ENCODE assay signal across 32 mouse cellular contexts in the genomic region with DNA sequence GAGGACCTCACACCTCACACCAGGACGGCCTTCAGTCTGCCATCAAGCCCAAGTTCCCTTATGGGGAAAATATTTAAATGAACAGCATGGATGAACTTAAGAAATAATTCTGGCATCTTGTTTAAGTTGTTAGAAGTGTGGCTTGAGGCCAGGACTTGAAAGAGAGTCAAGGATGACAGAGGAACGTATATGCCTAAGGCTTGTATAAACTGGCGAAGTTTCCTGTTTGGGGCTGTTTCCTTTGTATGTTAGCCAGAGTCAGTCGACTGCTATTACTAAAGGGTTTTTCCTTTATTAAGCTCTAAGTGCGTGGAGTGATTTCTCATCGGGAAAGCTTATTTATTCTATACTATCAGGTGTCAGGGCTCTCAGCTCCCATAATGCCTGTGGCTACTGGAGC. TPM values are rescaled to one million over a fixed set of nuclear protein-coding genes. Genes with fewer than 3 reads are reported as not detected.
DNase-seq lines count a peak whose midpoint lies in the region; ATAC-seq and TF ChIP-seq lines count a peak whose summit lies in the region.
"Had no signal": no experiment of that assay in that cellular context is flagged by ENCODE, and none has a peak within 500 bp of the region (broad histone marks: within the 10 kb centered on the region; RNA-seq: fewer than 3 reads in every experiment).

No protein-coding gene starts in this region.

- no peak overlapping the region for H3K4me2 ChIP-seq in lung, embryonic 14.5 days
- no peak overlapping the region for H3K4me2 ChIP-seq in lung, postnatal 0 days (replicated peaks; ENCODE audit: low read depth, low read length)
- H3K4me2 ChIP-seq in stomach, postnatal 0 days (replicated peaks; ENCODE audit: low read depth): no peak overlapping the region
- H3K4me2 ChIP-seq: embryonic facial prominence, embryonic 15.5 days; forebrain, embryonic 12.5 days; heart, embryonic 12.5 days; heart, embryonic 15.5 days; hindbrain, embryonic 13.5 days; intestine, embryonic 15.5 days had no signal

- no peak for TF ChIP-seq EP300 in lung, postnatal 0 days (IDR thresholded peaks at IDR 0.05)
- no peak for TF ChIP-seq EP300 in stomach, postnatal 0 days (optimal IDR thresholded peaks at IDR 0.05)

- H3K4me1 ChIP-seq in lung, embryonic 14.5 days (ENCODE audit: insufficient read depth): peaks cover 11% of the 10 kb centered on the region; the same call in 1 of the 2 replicates
- H3K4me1 ChIP-seq in lung, postnatal 0 days (ENCODE audit: insufficient read depth, low read depth, low read length): peaks cover 5% of the 10 kb centered on the region; the same call in 1 of the 2 replicates
- H3K4me1 ChIP-seq in stomach, postnatal 0 days (replicated peaks; ENCODE audit: control insufficient read depth, insufficient read depth): peaks cover 2% of the 10 kb centered on the region; the same call in 1 of the 2 replicates

- no peaks in the 10 kb centered on the region for H3K9me3 ChIP-seq in lung, embryonic 14.5 days (ENCODE audit: low read depth, low read length)
- H3K9me3 ChIP-seq in lung, postnatal 0 days (ENCODE audit: low read length): no peaks in the 10 kb centered on the region
- H3K9me3 ChIP-seq in stomach, postnatal 0 days (ENCODE audit: control insufficient read depth, low read length): no peaks in the 10 kb centered on the region
- H3K9me3 ChIP-seq: embryonic facial prominence, embryonic 15.5 days; forebrain, embryonic 12.5 days; heart, embryonic 12.5 days; heart, embryonic 15.5 days; hindbrain, embryonic 10.5 days; hindbrain, embryonic 13.5 days; intestine, embryonic 15.5 days had no signal

- no peaks in the 10 kb centered on the region for H3K27me3 ChIP-seq in lung, embryonic 14.5 days (ENCODE audit: insufficient read depth, low read length)
- no peaks in the 10 kb centered on the region for H3K27me3 ChIP-seq in lung, postnatal 0 days (replicated peaks; ENCODE audit: insufficient read depth, low read length)
- H3K27me3 ChIP-seq in stomach, postnatal 0 days (ENCODE audit: control insufficient read depth, insufficient read depth, low read length): no peaks in the 10 kb centered on the region
- H3K27me3 ChIP-seq: embryonic facial prominence, embryonic 15.5 days; heart, embryonic 15.5 days; hindbrain, embryonic 13.5 days; intestine, embryonic 15.5 days; Patski had no signal

- no peaks in the 10 kb centered on the region for H3K36me3 ChIP-seq in lung, embryonic 14.5 days (ENCODE audit: insufficient read depth)
- H3K36me3 ChIP-seq in lung, postnatal 0 days (ENCODE audit: insufficient read depth, low read length): no peaks in the 10 kb centered on the region
- no peaks in the 10 kb centered on the region for H3K36me3 ChIP-seq in stomach, postnatal 0 days (ENCODE audit: control insufficient read depth, insufficient read depth, low read length)
- H3K36me3 ChIP-seq: embryonic facial prominence, embryonic 15.5 days; forebrain, embryonic 12.5 days; heart, embryonic 12.5 days; heart, embryonic 15.5 days; hindbrain, embryonic 10.5 days; hindbrain, embryonic 13.5 days; intestine, embryonic 15.5 days had no signal

- DNase-seq in lung, embryonic 14.5 days: peak; percentile 82
- no peak for DNase-seq in lung, postnatal 14 days
- peak; percentile 35 for DNase-seq in lung, postnatal 0 days (ENCODE audit: low spot score)
- DNase-seq in lung, postnatal 4 days: no peak
- peak; percentile 74 for DNase-seq in fat pad, adult 2 months (ENCODE audit: extremely low read depth, low read depth, low spot score)
- DNase-seq in stomach, postnatal 0 days (ENCODE audit: low spot score): no peak
- DNase-seq in adrenal gland, adult 8-10 months: no peak
- DNase-seq: adrenal gland, adult 2 months; adrenal gland, postnatal 25 days; cerebellum, adult 11-12 months; cerebellum, adult 8-10 months; cerebellum, postnatal 10 days; cerebellum, postnatal 36 days; embryo, embryonic 11 days; gastrocnemius, adult 2 months; gastrocnemius, postnatal 14 days; heart, adult 18-20 months; heart, postnatal 10 days; heart, postnatal 36 days had no signal

- 21% methylated on average over 6 of the region's 6 CpGs for WGBS in lung, embryonic 14.5 days
- WGBS in lung, postnatal 0 days: 21% methylated on average over 6 of the region's 6 CpGs
- WGBS in stomach, postnatal 0 days: 12% methylated on average over 6 of the region's 6 CpGs

- no peak overlapping the region for H3K9ac ChIP-seq in lung, embryonic 14.5 days
- H3K9ac ChIP-seq in lung, postnatal 0 days (replicated peaks; ENCODE audit: low read depth): no peak overlapping the region
- H3K9ac ChIP-seq in stomach, postnatal 0 days (ENCODE audit: low read length): no peak overlapping the region
- H3K9ac ChIP-seq: embryonic facial prominence, embryonic 15.5 days; forebrain, embryonic 12.5 days; heart, embryonic 12.5 days; heart, embryonic 15.5 days; hindbrain, embryonic 13.5 days; intestine, embryonic 15.5 days had no signal

- no peak for TF ChIP-seq CTCF in lung, embryonic 14.5 days (IDR thresholded peaks at IDR 0.05; ENCODE audit: low read depth)
- no peak for TF ChIP-seq CTCF in lung, postnatal 0 days (IDR thresholded peaks at IDR 0.05)
- no peak for TF ChIP-seq CTCF in stomach, postnatal 0 days (IDR thresholded peaks at IDR 0.05; ENCODE audit: low read depth)

- no peak for ATAC-seq in lung, embryonic 14.5 days (ENCODE audit: insufficient read depth)
- ATAC-seq in lung, postnatal 0 days: no peak
- no peak for ATAC-seq in stomach, postnatal 0 days (ENCODE audit: low FRiP score, low TSS enrichment)
- ATAC-seq: CD4-positive, CD25-positive, alpha-beta regulatory T cell, adult 4 months; forebrain, embryonic 16.5 days; hindbrain, embryonic 16.5 days; intestine, embryonic 15.5 days; Patski had no signal

- H3K27ac ChIP-seq in lung, embryonic 14.5 days (ENCODE audit: low read depth): peak overlapping the region; percentile 56; the same call in 1 of the 2 replicates
- peak overlapping the region; percentile 59; the same call in 1 of the 2 replicates for H3K27ac ChIP-seq in lung, postnatal 0 days (ENCODE audit: low read length)
- peak overlapping the region; percentile 18; the same call in 1 of the 2 replicates for H3K27ac ChIP-seq in stomach, postnatal 0 days (replicated peaks)
- H3K27ac ChIP-seq: embryonic facial prominence, embryonic 15.5 days; forebrain, embryonic 12.5 days; gastrocnemius, adult 2 months; heart, embryonic 15.5 days; hindbrain, embryonic 13.5 days; intestine, embryonic 15.5 days had no signal

- H3K4me3 ChIP-seq in lung, embryonic 14.5 days (ENCODE audit: low read depth, low read length): no peak overlapping the region
- H3K4me3 ChIP-seq in lung, postnatal 0 days (ENCODE audit: low read depth, low read length): no peak overlapping the region
- no peak overlapping the region for H3K4me3 ChIP-seq in stomach, postnatal 0 days (ENCODE audit: low read depth, low read length)
- H3K4me3 ChIP-seq: embryonic facial prominence, embryonic 15.5 days; forebrain, embryonic 12.5 days; gastrocnemius, adult 2 months; heart, embryonic 12.5 days; heart, embryonic 15.5 days; hindbrain, embryonic 10.5 days; hindbrain, embryonic 13.5 days; intestine, embryonic 15.5 days had no signal

RNA-seq across cellular contexts. Expression of a gene that starts 4.8 kb away (rescaled TPM):
- polyA plus RNA-seq in lung, embryonic 14.5 days (2014; fragmentation: Nextera tagmentation; extraction: Ambion mirVana): 11.9 and 14.6 TPM in 2 replicates
- polyA plus RNA-seq in lung, postnatal 0 days (2015; fragmentation: Nextera tagmentation; extraction: Ambion mirVana): 6.7 and 6.9 TPM in 2 replicates
- polyA plus RNA-seq in stomach, postnatal 0 days (2015; fragmentation: Nextera tagmentation; extraction: Ambion mirVana): 10.1 and 10.7 TPM in 2 replicates
- 1 to 10 TPM in 1 of 4 experiments, under 1 TPM in 3; 0.58 to 2.1 (median 0.74) TPM for total RNA-seq in adrenal gland, adult 8-10 months (2022)
- total RNA-seq: MEL had no signal
- polyA plus RNA-seq: CD4-positive, CD25-positive, alpha-beta regulatory T cell, adult 4 months; Patski had no signal

RNA-seq across cellular contexts. Expression of a gene that starts 5.7 kb away (rescaled TPM):
- 42.5 and 45.1 TPM in 2 replicates for polyA plus RNA-seq in lung, embryonic 14.5 days (2014; fragmentation: Nextera tagmentation; extraction: Ambion mirVana)
- 21.5 and 22.5 TPM in 2 replicates for polyA plus RNA-seq in lung, postnatal 0 days (2015; fragmentation: Nextera tagmentation; extraction: Ambion mirVana)
- polyA plus RNA-seq in stomach, postnatal 0 days (2015; fragmentation: Nextera tagmentation; extraction: Ambion mirVana): 19.7 and 21.3 TPM in 2 replicates
- total RNA-seq in adrenal gland, adult 8-10 months (2022): 10 to 100 TPM; 12.5 to 17.3 (median 14.7) TPM

RNA-seq across cellular contexts. Expression of a gene that starts 25.8 kb away (rescaled TPM):
- polyA plus RNA-seq in lung, embryonic 14.5 days (2014; fragmentation: Nextera tagmentation; extraction: Ambion mirVana): 0.30 and 0.58 TPM in 2 replicates
- 0.65 and 0.90 TPM in 2 replicates for polyA plus RNA-seq in lung, postnatal 0 days (2015; fragmentation: Nextera tagmentation; extraction: Ambion mirVana)
- 0.34 and 0.64 TPM in 2 replicates for polyA plus RNA-seq in stomach, postnatal 0 days (2015; fragmentation: Nextera tagmentation; extraction: Ambion mirVana)
- 1 to 10 TPM; 1.1 to 1.5 (median 1.4) TPM for total RNA-seq in adrenal gland, adult 8-10 months (2022)
- total RNA-seq: MEL had no signal
- polyA plus RNA-seq: C2C12 had no signal

Comparison
In these comparisons a context has a peak if more than half of its experiments do, and no peak if none do; other contexts are left out.
1. DNase-seq: peak in lung, embryonic 14.5 days (single experiment), lung, postnatal 0 days (single experiment) and fat pad, adult 2 months (single experiment); none in lung, postnatal 14 days (single experiment), lung, postnatal 4 days (0 of 2), stomach, postnatal 0 days (single experiment) and adrenal gland, adult 8-10 months (single experiment).
2. Peak in every context shown above with its lines, with median percentiles within 50 percentile points of each other: H3K27ac ChIP-seq.